Mouse (Mus musculus): ENCODE measurements at regions not wholly inside any gene's neighbourhood (a gene's known extent, or its start where the extent isn't known, plus 50 kb on each side); places are given as distances from the start of the nearest gene placed in this dataset.

DNA sequence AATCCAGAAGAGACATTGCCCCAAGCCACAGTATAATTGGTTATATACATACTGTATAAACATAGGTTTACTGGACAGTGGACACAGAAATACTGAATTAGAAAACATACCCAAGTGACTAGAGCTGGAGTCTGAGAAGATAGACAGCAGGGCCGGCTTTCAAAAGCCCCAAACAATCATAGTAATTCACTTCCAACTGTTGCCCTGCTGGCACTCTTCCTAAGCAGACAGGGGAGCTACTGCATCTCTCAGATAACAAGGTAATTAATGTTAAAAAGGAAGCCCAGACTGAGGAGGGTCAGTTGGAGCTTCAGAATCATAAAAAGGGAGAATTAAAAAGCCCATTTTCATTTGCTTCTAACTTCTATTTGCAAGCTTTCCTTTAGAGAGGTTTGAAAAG, 764.5 kb downstream of the Vgll3 start:
- Histone ChIP-seq H3K4me2 (ENCODE audit: low read depth, low read length, poor library complexity, severe bottlenecking) (no peak overlapping the region), H3K4me1 (ENCODE audit: insufficient read depth, low read length) (no peaks in the 10 kb centered on the region), H3K27me3 (ENCODE audit: insufficient read depth, low read length) (no peaks in the 10 kb centered on the region), H3K9me3 (ENCODE audit: low read length) (no peaks in the 10 kb centered on the region), H3K9ac (replicated peaks; ENCODE audit: low read length, poor library complexity, severe bottlenecking) (no peak overlapping the region), H3K4me3 (ENCODE audit: low read depth, low read length) (no peak overlapping the region), H3K36me3 (ENCODE audit: insufficient read depth, low read length) (no peaks in the 10 kb centered on the region), H3K27ac (ENCODE audit: low read depth, low read length) (no peak overlapping the region)
- ATAC-seq (ENCODE audit: low FRiP score) (no peak), DNase-seq (ENCODE audit: low spot score) (no peak)
- WGBS = 19% methylated on average over 1 of the region's 1 CpGs
- TF ChIP-seq CTCF (IDR thresholded peaks at IDR 0.05) = no peak

DNA sequence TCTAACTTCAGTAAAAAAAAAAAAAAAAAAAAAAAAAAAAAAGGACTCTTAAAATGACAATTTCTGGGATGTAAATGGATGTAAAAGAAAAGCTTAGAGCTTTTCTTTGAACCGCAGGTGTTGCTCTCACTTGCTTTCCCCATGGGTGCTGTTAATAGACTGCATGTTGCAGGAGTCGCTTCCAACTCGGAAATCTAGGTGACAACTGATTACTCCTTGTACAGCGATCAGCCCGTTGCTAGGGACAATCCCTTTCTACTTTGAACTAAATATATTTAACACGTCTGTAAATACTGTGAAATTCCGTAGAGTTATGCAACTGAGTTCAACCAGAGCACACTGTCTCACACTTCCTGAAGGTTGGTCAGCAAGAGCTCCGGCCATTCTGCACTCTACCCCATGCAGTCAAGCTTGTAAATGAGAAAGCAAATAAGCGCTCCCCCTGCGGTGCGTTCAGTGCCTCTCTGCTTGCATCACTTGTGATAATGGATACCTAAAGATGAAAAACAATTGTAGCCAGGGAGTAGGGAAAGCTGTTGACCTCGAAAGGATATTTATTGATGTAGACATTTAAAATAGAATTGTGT, 770.7 kb downstream of the Vgll3 start:
- Histone ChIP-seq H3K27ac (ENCODE audit: low read depth, low read length) (no peak overlapping the region), H3K9me3 (ENCODE audit: low read length) (no peaks in the 10 kb centered on the region), H3K4me2 (ENCODE audit: low read depth, low read length, poor library complexity, severe bottlenecking) (peak overlapping the region; percentile 48), H3K36me3 (ENCODE audit: insufficient read depth, low read length) (no peaks in the 10 kb centered on the region), H3K9ac (replicated peaks; ENCODE audit: low read length, poor library complexity, severe bottlenecking) (no peak overlapping the region), H3K27me3 (ENCODE audit: insufficient read depth, low read length) (no peaks in the 10 kb centered on the region), H3K4me1 (ENCODE audit: insufficient read depth, low read length) (no peaks in the 10 kb centered on the region; the same call in 1 of the 2 replicates), H3K4me3 (ENCODE audit: low read depth, low read length) (peak overlapping the region; percentile 21; the same call in 1 of the 2 replicates)
- ATAC-seq (ENCODE audit: low FRiP score) (no peak), DNase-seq (ENCODE audit: low spot score) (peak; percentile 42)
- peak; percentile 14; the same call in 1 of the 2 replicates for TF ChIP-seq CTCF (IDR thresholded peaks at IDR 0.05)
- 7% methylated on average over 12 of the region's 12 CpGs for WGBS

DNA sequence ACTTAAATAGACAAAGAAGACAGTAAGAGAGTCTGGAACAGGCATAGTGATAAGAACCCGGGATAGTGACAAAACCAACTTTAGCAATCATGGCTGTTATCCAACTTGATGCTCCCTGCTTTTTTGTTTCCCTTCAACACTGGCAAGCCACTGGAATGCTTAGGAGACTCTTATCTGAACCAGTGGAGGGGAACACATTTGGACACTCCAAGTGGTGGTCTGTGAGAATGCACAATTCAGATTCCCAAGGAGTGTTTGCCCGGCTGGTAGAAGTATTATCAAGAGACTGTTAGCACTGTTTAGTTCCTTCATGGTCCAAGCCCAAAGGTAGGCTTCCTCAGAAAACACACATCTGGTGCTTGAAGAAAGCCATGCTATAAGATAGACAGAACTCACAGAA, 787.2 kb downstream of the Vgll3 start:
- WGBS = 56% methylated on average over 2 of the region's 2 CpGs
- H3K9ac ChIP-seq (replicated peaks; ENCODE audit: low read length, poor library complexity, severe bottlenecking) = no peak overlapping the region
- H3K27ac ChIP-seq (ENCODE audit: low read depth, low read length) = no peak overlapping the region
- H3K4me2 ChIP-seq (ENCODE audit: low read depth, low read length, poor library complexity, severe bottlenecking) = no peak overlapping the region
- ATAC-seq (ENCODE audit: low FRiP score) (no peak), DNase-seq (ENCODE audit: low spot score) (no peak)
- H3K27me3 ChIP-seq (ENCODE audit: insufficient read depth, low read length) = no peaks in the 10 kb centered on the region
- H3K36me3 ChIP-seq (ENCODE audit: insufficient read depth, low read length) = no peaks in the 10 kb centered on the region
- TF ChIP-seq CTCF (IDR thresholded peaks at IDR 0.05) = 0 out of 2 replicates have a peak, but pooled peaks have one; percentile 18
- H3K4me3 ChIP-seq (ENCODE audit: low read depth, low read length) = no peak overlapping the region
- no peaks in the 10 kb centered on the region for H3K4me1 ChIP-seq (ENCODE audit: insufficient read depth, low read length)
- no peaks in the 10 kb centered on the region for H3K9me3 ChIP-seq (ENCODE audit: low read length)

DNA sequence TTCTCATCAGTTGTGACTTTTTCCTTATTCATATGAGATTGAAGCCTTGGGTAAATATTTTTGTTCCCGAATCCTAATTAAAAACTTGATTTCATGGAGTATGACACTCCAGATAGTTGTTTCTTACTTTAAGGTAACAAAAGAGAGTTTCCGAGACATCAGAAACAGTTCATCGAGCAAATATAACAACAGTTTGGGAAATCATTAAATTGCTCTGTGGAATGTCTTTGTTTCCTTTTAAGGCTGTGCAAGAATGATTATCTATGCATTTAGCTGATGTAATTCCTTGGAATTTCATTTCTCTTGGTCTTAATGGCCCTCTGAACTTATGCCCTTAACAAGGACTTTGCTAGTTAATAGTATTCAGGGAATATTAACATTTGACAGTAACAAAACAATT, 787.6 kb downstream of the Vgll3 start:
- Histone ChIP-seq H3K27me3 (ENCODE audit: insufficient read depth, low read length) (no peaks in the 10 kb centered on the region), H3K36me3 (ENCODE audit: insufficient read depth, low read length) (no peaks in the 10 kb centered on the region), H3K9ac (replicated peaks; ENCODE audit: low read length, poor library complexity, severe bottlenecking) (no peak overlapping the region), H3K9me3 (ENCODE audit: low read length) (no peaks in the 10 kb centered on the region), H3K4me1 (ENCODE audit: insufficient read depth, low read length) (no peaks in the 10 kb centered on the region), H3K27ac (ENCODE audit: low read depth, low read length) (no peak overlapping the region), H3K4me3 (ENCODE audit: low read depth, low read length) (no peak overlapping the region), H3K4me2 (ENCODE audit: low read depth, low read length, poor library complexity, severe bottlenecking) (no peak overlapping the region)
- ATAC-seq (ENCODE audit: low FRiP score) = no peak
- no peak for TF ChIP-seq CTCF (IDR thresholded peaks at IDR 0.05)
- 62% methylated on average over 3 of the region's 3 CpGs for WGBS
- no peak for DNase-seq (ENCODE audit: low spot score)

DNA sequence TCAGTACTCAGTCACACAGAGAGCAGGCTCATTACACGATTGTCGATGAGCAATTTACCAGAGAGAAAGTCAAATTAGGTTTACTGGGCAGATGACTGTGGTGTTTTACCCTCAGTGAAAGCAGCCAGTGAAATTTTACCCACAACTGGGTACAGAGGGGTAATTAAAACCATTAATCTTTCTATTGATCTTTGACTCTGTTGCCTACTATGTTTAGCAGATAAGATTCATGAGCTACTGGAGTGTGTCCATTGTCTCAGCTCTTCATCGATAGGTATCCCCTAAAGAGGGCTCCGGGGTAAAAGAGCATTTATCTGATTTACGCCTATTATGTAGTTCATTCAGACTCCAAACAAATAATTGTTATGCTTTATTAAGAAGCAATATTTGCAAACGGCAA, 788.8 kb downstream of the Vgll3 start:
- no peak for ATAC-seq (ENCODE audit: low FRiP score)

More for the DNA sequence above, 788.8 kb downstream of the Vgll3 start:
- H3K27me3 ChIP-seq (ENCODE audit: insufficient read depth, low read length) = no peaks in the 10 kb centered on the region
- no peak overlapping the region for H3K4me3 ChIP-seq (ENCODE audit: low read depth, low read length)
- no peaks in the 10 kb centered on the region for H3K36me3 ChIP-seq (ENCODE audit: insufficient read depth, low read length)
- no peaks in the 10 kb centered on the region for H3K9me3 ChIP-seq (ENCODE audit: low read length)
- H3K4me2 ChIP-seq (ENCODE audit: low read depth, low read length, poor library complexity, severe bottlenecking) = no peak overlapping the region
- H3K27ac ChIP-seq (ENCODE audit: low read depth, low read length) = no peak overlapping the region
- TF ChIP-seq CTCF (IDR thresholded peaks at IDR 0.05) = no peak
- no peak for DNase-seq (ENCODE audit: low spot score)
- no peak overlapping the region for H3K9ac ChIP-seq (replicated peaks; ENCODE audit: low read length, poor library complexity, severe bottlenecking)
- H3K4me1 ChIP-seq (ENCODE audit: insufficient read depth, low read length) = no peaks in the 10 kb centered on the region
- 42% methylated on average over 6 of the region's 6 CpGs for whole genome bisulfite sequencing
